Mouse (Mus musculus) spleen, adult 2 months (tissue): ENCODE measurements around the gene Cfap77. TPM values are rescaled to one million over a fixed set of nuclear protein-coding genes. Genes with fewer than 3 reads are reported as not detected.
"Not testable (repeated sequence)": the region's sequence is repeated elsewhere in the genome, so short reads cannot be mapped to it uniquely, and the experiment has no call there.

Experiments used
- DNase-seq, 2 experiments: peaks; one replicate each; pipeline versions ENCODE4 v3.0.0 to v3.0.0-alpha.2; 2012 to 2021; ENCODE audit warnings: low spot score in 2 of 2, low read depth in 1 of 2
- H3K27ac ChIP-seq: fragments of 200-500 bp; 2 replicates; pipeline ENCODE4 v1.5.1; 2012; ENCODE audit warnings: low read length, inconsistent platforms; ENCODE audit not compliant: insufficient read depth
- H3K27me3 ChIP-seq: fragments of 200-500 bp; 2 replicates; pipeline ENCODE4 v1.6.1; 2012; ENCODE audit warnings: mild to moderate bottlenecking, moderate library complexity, low read length, inconsistent platforms; ENCODE audit not compliant: control insufficient read depth, insufficient read depth
- H3K36me3 ChIP-seq: fragments of 200-500 bp; 2 replicates; pipeline ENCODE4 v1.6.1; 2012; ENCODE audit warnings: mild to moderate bottlenecking, low read length, inconsistent platforms; ENCODE audit not compliant: control insufficient read depth, insufficient read depth
- H3K4me1 ChIP-seq: fragments of 200-500 bp; 2 replicates; pipeline ENCODE4 v1.6.1; 2011; ENCODE audit warnings: inconsistent platforms; ENCODE audit not compliant: control insufficient read depth, insufficient read depth, insufficient read length
- H3K4me3 ChIP-seq: fragments of 200-500 bp; 2 replicates; pipeline ENCODE4 v1.5.1; 2011; ENCODE audit warnings: mild to moderate bottlenecking, inconsistent platforms; ENCODE audit not compliant: insufficient read depth, insufficient read length; ENCODE audit errors: extremely low read depth
- CTCF ChIP-seq: fragments of 200-500 bp; IDR thresholded peaks from 2 replicates; pipeline ENCODE4 v1.5.1; 2011; ENCODE audit warnings: mild to moderate bottlenecking, inconsistent platforms; ENCODE audit not compliant: insufficient read depth, insufficient read length, insufficient replicate concordance; ENCODE audit errors: extremely low read depth
- POLR2A ChIP-seq: fragments of 200-500 bp; IDR thresholded peaks from 2 replicates; pipeline ENCODE4 v1.6.1; 2011; ENCODE audit warnings: low read depth, low read length, inconsistent platforms
- WGBS: fragments of 180-500 bp; shearing (Covaris S2); methylation state at CpG from one replicate; pipeline ENCODE4 v1.1.7; 2018; 5-methylcytosine and 5-hydroxymethylcytosine counted together
- polyA plus RNA-seq: library from polyadenylated mRNA; depleted of rRNA; stranded (reverse); fragments of >200 nt; gene quantifications from 2 replicates; pipeline ENCODE4 v1.2.3, GENCODE M21; 2012

Cfap77 gene
- polyA plus RNA-seq, 1 experiment, result 0.29 TPM

- WGBS, result 74% methylated on average over 3 of the region's 3 CpGs
- no peak for TF ChIP-seq POLR2A
- TF ChIP-seq CTCF, result no peak
- no peaks in the 10 kb centered on the region for H3K36me3 ChIP-seq
- peak overlapping the region; percentile 55; the same call in 1 of the 2 replicates for H3K27ac ChIP-seq
- DNase-seq, result peak in 1 of 2 experiments; percentile 50
- peaks cover 2% of the 10 kb centered on the region; the same call in 1 of the 2 replicates for H3K4me1 ChIP-seq
- no peak overlapping the region for H3K4me3 ChIP-seq
- no peaks in the 10 kb centered on the region for H3K27me3 ChIP-seq
These were observed 42.6 kb upstream of the Cfap77 start for GRCm38 (mm10) chr2:29097465-29097864.

GRCm38 (mm10) chr2:29096751-29097150 is 41.9 kb upstream of the Cfap77 start:
- no peaks in the 10 kb centered on the region for H3K36me3 ChIP-seq
- TF ChIP-seq POLR2A (no peak), CTCF (no peak)
- 72% methylated on average over 4 of the region's 4 CpGs for WGBS

GRCm38 (mm10) chr2:29095674-29096073 is 40.8 kb upstream of the Cfap77 start:
- H3K4me3 ChIP-seq, result no peak overlapping the region
- TF ChIP-seq POLR2A, result no peak
- TF ChIP-seq CTCF, result no peak
- DNase-seq, result peak in 1 of 2 experiments; percentile 35
- H3K27me3 ChIP-seq, result no peaks in the 10 kb centered on the region
- no peak overlapping the region for H3K27ac ChIP-seq
- H3K4me1 ChIP-seq, result peaks cover 2% of the 10 kb centered on the region; the same call in 1 of the 2 replicates
- WGBS, result 73% methylated on average over 8 of the region's 8 CpGs
- no peaks in the 10 kb centered on the region for H3K36me3 ChIP-seq

More at GRCm38 (mm10) chr2:29096751-29097150, 41.9 kb upstream of the Cfap77 start:
- Histone ChIP-seq H3K4me3 (no peak overlapping the region), H3K4me1 (peaks cover 2% of the 10 kb centered on the region; the same call in 1 of the 2 replicates), H3K27me3 (no peaks in the 10 kb centered on the region), H3K27ac (peak overlapping the region; percentile 14; the same call in 1 of the 2 replicates)
- peak in 1 of 2 experiments; percentile 9 for DNase-seq

DNA sequence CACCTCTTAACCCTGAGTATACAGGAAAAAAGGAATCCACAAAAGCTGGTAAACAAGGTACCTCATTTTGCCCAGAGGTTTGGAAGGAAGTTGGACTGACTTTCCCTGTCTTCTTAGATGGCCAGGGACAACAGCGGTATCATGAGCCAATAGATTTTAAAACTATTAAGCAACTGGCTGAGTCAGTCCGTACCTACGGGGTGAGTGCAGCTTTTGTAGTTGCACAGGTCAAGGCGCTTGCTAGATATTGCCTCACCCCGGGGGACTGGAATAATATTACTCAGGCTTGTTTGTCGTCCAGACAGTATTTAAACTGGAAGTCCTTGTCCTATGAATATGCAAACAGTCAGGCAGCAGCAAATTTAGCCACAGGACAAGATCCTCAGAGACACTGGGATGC is 34.4 kb upstream of the Cfap77 start:
- H3K4me1 ChIP-seq, H3K27ac ChIP-seq, DNase-seq, H3K27me3 ChIP-seq, H3K4me3 ChIP-seq: not testable (repeated sequence)
- H3K36me3 ChIP-seq, result peaks cover 16% of the 10 kb centered on the region
- WGBS, result 83% methylated on average over 6 of the region's 6 CpGs

- Histone ChIP-seq H3K27me3 (no peaks in the 10 kb centered on the region), H3K36me3 (peaks cover 32% of the 10 kb centered on the region), H3K27ac (no peak overlapping the region), H3K4me1 (no peaks in the 10 kb centered on the region), H3K4me3 (no peak overlapping the region)
- 96% methylated on average over 7 of the region's 7 CpGs for WGBS
- TF ChIP-seq CTCF, result no peak
- TF ChIP-seq POLR2A, result no peak
- no peak for DNase-seq
These were observed 31.2 kb upstream of the Cfap77 start for GRCm38 (mm10) chr2:29086026-29086425.

GRCm38 (mm10) chr2:29081965-29082364 is 27.1 kb upstream of the Cfap77 start:
- Histone ChIP-seq H3K27me3 (no peaks in the 10 kb centered on the region), H3K36me3 (peaks cover 46% of the 10 kb centered on the region), H3K27ac (no peak overlapping the region), H3K4me3 (no peak overlapping the region), H3K4me1 (no peaks in the 10 kb centered on the region)
- 50% methylated on average over 3 of the region's 3 CpGs for WGBS
- DNase-seq, result no peak
- TF ChIP-seq CTCF (no peak), POLR2A (no peak)

DNA sequence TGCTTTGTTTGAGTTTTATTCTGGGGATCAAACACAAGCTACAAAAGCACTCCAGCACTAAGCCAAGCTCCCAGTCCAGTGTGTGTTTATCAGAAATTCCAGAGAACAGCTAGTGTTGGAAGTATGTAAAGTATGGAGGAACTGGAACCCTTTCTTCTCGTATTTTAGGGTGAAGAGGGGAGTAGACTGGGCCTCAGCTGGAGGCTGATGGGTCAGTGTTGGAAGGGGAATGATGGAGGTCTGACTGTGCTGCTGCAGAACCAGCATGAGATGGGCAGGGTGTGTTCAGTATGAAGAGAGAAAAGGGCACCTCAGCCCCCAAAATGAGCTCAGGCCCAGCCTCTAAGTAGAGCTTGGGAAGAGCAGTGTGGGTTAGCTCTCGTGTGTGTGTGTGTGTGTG is 21.4 kb upstream of the Cfap77 start:
- Histone ChIP-seq H3K36me3 (peaks cover 40% of the 10 kb centered on the region), H3K4me3 (no peak overlapping the region), H3K4me1 (no peaks in the 10 kb centered on the region), H3K27ac (no peak overlapping the region), H3K27me3 (no peaks in the 10 kb centered on the region)
- TF ChIP-seq POLR2A (no peak), CTCF (no peak)
- 77% methylated on average over 2 of the region's 2 CpGs for WGBS
- no peak for DNase-seq
